Mouse (Mus musculus) neutrophil, adult 5-6 weeks (primary cell): ENCODE results near the gene F930015N05Rik. TPM values are rescaled to one million over a fixed set of nuclear protein-coding genes. Genes with fewer than 3 reads are reported as not detected.

Source experiments
- ATAC-seq: fragments of 151-379, 151-347 bp; 2 replicates; pipeline ENCODE4 v1.8.0; 2017; ENCODE audit warnings: mild to moderate bottlenecking, moderate TSS enrichment; ENCODE audit not compliant: insufficient number of reproducible peaks, poor library complexity, low FRiP score, severe bottlenecking; ENCODE audit errors: extremely low read depth
- total RNA-seq: library from RNA; stranded (forward); fragments of 200-1000 nt; gene quantifications from 2 replicates; pipeline ENCODE4 v1.2.3, GENCODE M21; 2017

The F930015N05Rik gene
- not detected in 2 replicates for total RNA-seq

DNA sequence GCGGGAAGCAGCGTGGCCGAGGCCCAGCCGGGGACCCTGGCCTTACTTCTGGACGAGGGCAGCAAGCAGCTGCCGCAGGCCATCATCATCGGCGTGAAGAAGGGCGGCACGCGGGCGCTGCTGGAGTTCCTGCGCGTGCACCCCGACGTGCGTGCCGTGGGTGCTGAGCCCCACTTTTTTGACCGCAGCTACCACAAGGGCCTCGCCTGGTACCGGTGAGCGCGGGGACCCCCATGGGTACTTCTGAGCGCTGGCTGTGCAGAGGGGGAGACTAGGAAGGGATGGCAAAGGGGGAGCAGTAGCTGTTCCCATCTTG is at the start of gene F930015N05Rik:
TSS of gene F930015N05Rik (minus strand) at position 242 of the 316 bp plus-strand sequence.
- ATAC-seq = no peak

GRCm38 (mm10) chr11:64481445-64481844 is 45.0 kb upstream of the F930015N05Rik start:
- ATAC-seq = no peak

GRCm38 (mm10) chr11:64473679-64474078 is 37.2 kb upstream of the F930015N05Rik start:
- ATAC-seq = no peak

DNA sequence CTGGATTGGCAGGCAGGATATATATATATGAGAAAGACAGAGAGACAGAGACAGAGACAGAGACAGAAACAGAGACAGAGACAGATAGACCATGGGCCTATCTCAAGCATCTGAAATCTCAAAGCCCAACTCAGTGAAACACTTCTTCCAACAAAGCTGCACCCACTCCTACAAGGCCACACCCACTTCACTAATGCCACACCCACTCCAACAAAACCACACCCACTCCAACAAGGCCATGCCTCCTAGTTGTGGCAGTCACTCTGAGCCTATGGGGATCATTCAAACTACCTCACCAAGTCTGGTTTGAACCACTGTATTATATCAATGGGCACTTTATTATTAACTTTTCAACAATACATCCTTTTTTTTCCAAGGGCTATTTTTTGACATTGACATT is 34.2 kb upstream of the F930015N05Rik start:
- ATAC-seq = no peak

DNA sequence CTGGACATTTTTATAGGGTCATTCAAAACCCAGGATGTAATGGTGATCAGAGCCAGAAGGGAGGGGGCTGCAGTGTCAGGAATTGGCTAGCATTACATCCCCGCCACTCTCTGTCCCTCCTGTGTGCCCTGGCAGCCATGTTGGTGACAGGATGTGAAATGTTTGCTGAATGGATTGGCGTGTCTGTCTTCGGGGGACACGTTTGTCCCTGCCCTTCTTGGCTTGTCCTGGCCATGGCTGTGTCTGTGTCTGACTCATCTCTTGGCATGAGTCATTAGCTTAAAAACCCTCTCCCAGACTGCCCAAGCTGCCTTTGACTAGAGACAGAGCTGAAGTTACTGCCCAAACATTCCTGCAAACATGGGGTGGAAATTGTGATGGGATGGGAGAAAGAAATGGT is 32.3 kb upstream of the F930015N05Rik start:
- no peak for ATAC-seq

- ATAC-seq = no peak
Observed at GRCm38 (mm10) chr11:64461746-64462145, 25.3 kb upstream of the F930015N05Rik start.

GRCm38 (mm10) chr11:64448586-64449315 is 12.3 kb upstream of the F930015N05Rik start:
- no peak for ATAC-seq

GRCm38 (mm10) chr11:64445227-64445626 is 8.8 kb upstream of the F930015N05Rik start:
- ATAC-seq = no peak

DNA sequence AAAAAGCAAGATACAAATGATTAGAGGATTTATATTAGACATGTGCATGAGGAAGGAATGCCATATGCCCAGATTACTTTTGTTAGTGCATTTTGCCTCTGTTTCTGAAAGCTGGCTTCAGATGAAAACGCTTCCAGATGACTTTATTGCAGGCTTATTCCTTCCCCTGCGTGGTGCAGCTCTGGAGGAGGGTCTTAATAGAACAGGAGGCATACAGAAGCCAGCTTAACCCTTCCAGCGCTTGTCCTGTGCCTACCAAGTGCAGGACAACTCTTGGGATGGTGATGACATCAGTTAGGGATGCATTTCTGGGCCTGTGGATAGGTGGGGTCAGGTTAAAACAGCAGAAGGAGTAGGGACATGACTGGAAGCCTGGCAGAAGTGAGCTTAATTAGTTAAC is 6.2 kb upstream of the F930015N05Rik start:
- no peak for ATAC-seq

GRCm38 (mm10) chr11:64442119-64442518 is 5.7 kb upstream of the F930015N05Rik start:
- ATAC-seq = no peak

DNA sequence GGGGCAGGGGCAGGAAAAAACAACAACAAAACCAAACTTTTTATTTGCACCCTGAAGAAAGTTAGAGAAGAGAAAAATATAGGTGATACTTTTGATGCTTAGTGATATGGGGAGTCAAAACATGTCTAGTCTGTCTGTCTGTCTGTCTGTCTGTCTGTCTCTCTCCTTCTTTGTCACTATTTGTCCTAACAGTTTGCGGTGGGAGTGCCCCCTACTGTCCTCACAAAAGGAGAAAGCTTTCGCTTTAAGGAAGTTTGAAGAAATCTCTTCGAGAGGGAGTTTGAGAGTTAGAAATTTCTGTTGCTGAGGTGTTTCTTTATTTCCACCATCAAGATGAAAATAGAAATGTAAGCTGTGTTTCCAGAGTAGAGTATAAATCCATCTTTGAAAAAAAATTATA is 2.5 kb upstream of the F930015N05Rik start:
- no peak for ATAC-seq

GRCm38 (mm10) chr11:64437721-64438120 is 1.3 kb upstream of the F930015N05Rik start:
- ATAC-seq = no peak

- ATAC-seq = no peak
Observed at GRCm38 (mm10) chr11:64436791-64437298, 392 bp upstream of the F930015N05Rik start.

DNA sequence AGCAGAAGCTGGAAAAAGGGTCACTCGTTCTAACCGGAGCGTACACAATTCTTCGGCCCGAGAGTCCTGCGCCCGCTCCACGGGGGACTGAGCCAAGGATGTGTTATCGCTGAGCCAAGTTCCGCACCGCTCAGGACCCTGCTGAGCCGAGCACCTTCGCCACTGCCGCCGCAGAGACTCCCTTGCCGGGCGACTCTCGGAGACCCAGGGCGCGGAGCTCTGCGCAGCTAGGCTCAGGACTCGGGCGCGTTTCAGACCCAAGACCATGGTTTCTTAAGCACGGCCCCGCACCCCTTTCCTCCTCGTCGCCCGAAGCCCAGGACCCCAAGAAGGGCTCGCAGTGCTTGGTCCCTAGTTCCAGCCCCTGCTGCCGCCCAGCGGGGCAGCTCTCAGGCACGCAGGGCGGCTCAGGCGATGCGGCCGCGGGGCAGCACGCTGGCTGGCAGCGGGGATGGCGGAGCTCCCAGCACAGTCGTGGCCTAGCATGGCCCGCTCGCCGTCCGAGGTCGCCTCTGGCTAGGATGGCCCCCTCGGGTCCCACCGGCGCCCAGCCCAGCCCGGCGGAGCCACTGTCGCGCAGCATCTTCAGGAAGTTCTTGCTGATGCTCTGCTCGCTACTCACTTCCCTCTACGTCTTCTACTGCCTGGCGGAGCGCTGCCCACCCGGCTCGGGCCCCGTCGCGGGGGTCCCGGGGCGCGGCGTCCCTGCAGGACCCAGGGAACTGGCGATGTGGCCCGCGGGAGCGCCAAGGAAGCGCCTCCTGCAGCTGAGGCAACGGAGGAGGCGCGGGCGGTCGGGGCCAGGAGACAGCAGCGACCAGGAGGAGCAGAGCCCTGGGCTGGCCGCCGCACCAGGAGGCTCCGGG is 674 bp downstream of the F930015N05Rik start:
- ATAC-seq = no peak

DNA sequence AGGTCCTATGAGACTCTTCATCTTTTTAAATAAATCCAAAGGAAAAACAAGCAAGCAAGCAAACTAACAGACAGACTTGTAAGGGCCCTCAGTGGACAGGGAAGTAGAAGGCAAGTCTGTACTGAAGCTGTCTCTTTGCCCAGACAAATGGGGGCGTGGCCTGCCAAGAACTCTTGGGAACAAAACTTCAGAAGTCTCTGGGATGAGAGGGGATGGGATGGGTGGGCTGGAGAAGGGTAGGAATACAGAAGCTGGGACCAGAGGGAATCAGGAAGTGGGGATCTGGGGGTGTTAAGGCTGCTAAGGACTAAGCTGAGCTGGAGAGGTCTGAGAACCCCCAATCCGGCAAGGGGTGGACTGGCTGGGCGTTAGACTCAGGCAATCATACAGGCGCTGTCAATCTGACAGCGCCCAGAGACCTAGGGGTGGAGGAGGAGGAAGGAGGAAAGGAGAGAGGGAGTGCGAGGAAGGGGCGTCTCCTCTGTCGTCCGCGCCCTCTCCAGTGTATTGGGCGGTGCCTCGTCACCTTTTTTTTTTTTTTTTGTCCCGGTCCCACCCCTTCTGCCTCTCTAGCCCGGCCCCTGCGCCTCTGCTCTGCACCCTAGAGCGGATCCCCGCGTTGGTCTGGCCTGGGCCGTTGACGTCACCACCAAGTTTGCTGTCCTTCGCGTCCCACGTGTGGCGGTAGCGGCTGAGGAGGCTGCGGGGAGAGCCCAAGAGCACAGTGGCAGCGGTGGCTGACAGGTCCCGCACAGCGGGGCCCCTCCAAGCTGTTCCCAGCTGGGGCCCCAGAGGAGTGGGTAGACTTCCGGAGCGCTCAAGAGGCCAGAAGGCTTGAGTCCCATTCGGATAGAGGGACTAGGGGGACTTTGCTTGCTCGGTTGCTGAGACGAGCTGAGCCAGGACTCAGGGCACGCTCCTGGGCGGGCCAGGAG is 1.6 kb downstream of the F930015N05Rik start, which contains the start of gene Hs3st3a1:
TSS of gene Hs3st3a1 (plus strand) at position 722 of the 935 bp plus-strand sequence.
- ATAC-seq = no peak

GRCm38 (mm10) chr11:64418969-64419368 is 17.5 kb downstream of the F930015N05Rik start:
- no peak for ATAC-seq

DNA sequence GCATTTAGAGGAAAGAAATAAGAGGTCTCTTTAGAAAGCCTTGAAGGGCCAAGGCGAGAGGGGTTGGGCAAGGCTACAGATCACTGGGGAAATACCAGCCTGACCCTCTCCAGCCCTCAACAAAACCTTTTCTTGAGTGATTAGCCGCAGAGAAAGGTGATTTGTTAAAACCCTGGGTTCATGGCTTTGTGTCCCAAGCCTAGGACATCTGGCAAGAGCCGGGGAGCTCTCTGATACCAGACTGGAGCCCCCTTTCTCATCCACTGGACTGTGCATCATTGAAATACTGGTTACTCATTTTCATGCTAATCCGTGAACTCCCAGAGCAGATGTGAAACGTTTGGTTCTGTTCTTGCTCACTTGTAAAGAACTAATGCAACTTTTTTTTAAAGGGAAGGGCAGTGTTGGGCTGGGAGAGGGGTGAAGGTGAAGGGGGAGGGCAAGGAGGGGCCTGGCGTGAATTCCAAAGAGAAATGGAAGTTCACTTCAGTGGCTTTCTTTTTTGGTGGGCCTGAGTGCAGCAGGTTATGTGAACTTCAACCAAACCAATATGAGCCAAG is 35.8 kb downstream of the F930015N05Rik start:
- ATAC-seq = no peak

- ATAC-seq = no peak
Observed at GRCm38 (mm10) chr11:64397612-64398011, 38.8 kb downstream of the F930015N05Rik start.

GRCm38 (mm10) chr11:64396949-64397348 is 39.5 kb downstream of the F930015N05Rik start:
- no peak for ATAC-seq
